Mouse (Mus musculus): ENCODE data around the gene Smpx.
A peak's percentile ranks its signal among the peaks of the same experiment; 100 is the strongest.

Gene Smpx

GRCm38 (mm10) chrX:157698862-157699261, at the start of gene Smpx:
Gene Smpx (plus strand): TSS chrX:157698910.
- no peak for DNase-seq

GRCm38 (mm10) chrX:157655047-157655446, 43.7 kb upstream of the Smpx start:
- DNase-seq: no peak

- DNase-seq: no peak
Observed at GRCm38 (mm10) chrX:157657356-157657755, 41.4 kb upstream of the Smpx start.

- DNase-seq: peak; percentile 1
Observed at GRCm38 (mm10) chrX:157671820-157672219, 26.9 kb upstream of the Smpx start.

GRCm38 (mm10) chrX:157674667-157675350, 23.9 kb upstream of the Smpx start:
- DNase-seq: no peak

- DNase-seq: no peak
Observed at GRCm38 (mm10) chrX:157691186-157691585, 7.5 kb upstream of the Smpx start.

GRCm38 (mm10) chrX:157697591-157698135, 1.0 kb upstream of the Smpx start:
- no peak for DNase-seq

GRCm38 (mm10) chrX:157707236-157707635, 8.5 kb downstream of the Smpx start:
- DNase-seq: no peak

GRCm38 (mm10) chrX:157708616-157709280, 10.0 kb downstream of the Smpx start:
- no peak for DNase-seq

GRCm38 (mm10) chrX:157719907-157720306, 21.2 kb downstream of the Smpx start:
- no peak for DNase-seq

- no peak for DNase-seq
Observed at GRCm38 (mm10) chrX:157730622-157731341, 32.1 kb downstream of the Smpx start.

GRCm38 (mm10) chrX:157731658-157732314, 33.1 kb downstream of the Smpx start:
- DNase-seq: peak; percentile 18

GRCm38 (mm10) chrX:157732346-157732745, 33.6 kb downstream of the Smpx start:
- DNase-seq: no peak

GRCm38 (mm10) chrX:157733836-157734235, 35.1 kb downstream of the Smpx start:
- no peak for DNase-seq

GRCm38 (mm10) chrX:157734341-157734740, 35.6 kb downstream of the Smpx start:
- no peak for DNase-seq

GRCm38 (mm10) chrX:157747815-157748544, 49.3 kb downstream of the Smpx start:
- no peak for DNase-seq

GRCm38 (mm10) chrX:157754559-157754958, 55.8 kb downstream of the Smpx start:
- DNase-seq: no peak

- DNase-seq: no peak
Observed at GRCm38 (mm10) chrX:157762542-157762941, 63.8 kb downstream of the Smpx start.

GRCm38 (mm10) chrX:157801669-157802068, 103.0 kb downstream of the Smpx start:
- DNase-seq: no peak
